Mouse (Mus musculus): ENCODE data around the gene Leo1. TPM values are rescaled to one million over a fixed set of nuclear protein-coding genes. Genes with fewer than 3 reads are reported as not detected.
"Not testable (repeated sequence)": the region's sequence is repeated elsewhere in the genome, so short reads cannot be mapped to it uniquely, and the experiment has no call there.

Leo1 gene
- polyA plus RNA-seq, 1 experiment from 2014 or later = 49.4 TPM

DNA sequence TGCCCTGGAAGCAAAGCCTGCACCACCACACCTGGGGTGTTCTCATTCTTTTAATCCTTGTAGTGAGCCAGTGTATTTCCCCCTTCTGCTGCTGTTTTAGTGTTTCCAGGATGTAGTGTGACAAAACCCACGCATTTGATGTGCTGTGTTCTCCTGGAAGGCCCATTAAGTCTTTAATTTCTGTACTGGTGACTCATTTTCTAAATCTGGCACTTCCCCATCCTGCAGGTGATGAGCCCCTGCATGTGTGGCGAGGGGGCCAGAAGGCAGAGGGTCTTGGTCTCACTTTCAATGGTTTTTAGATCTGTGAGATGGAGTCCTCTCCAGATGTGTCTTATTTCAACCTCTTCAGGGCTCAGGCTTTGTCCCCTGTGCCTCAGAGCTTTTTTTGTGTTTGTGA, 12.7 kb downstream of the Leo1 start:
- no peak overlapping the region for H3K27ac ChIP-seq (replicated peaks)
- H3K4me3 ChIP-seq = no peak overlapping the region
- 92% methylated on average over 2 of the region's 2 CpGs for WGBS
- H3K4me1 ChIP-seq = no peaks in the 10 kb centered on the region
- H3K9me3 ChIP-seq (replicated peaks) = no peaks in the 10 kb centered on the region; the same call in 1 of the 2 replicates
- H3K27me3 ChIP-seq (ENCODE audit: low read depth, poor library complexity, severe bottlenecking) = no peaks in the 10 kb centered on the region
- DNase-seq (ENCODE audit: low spot score) = no peak
- peaks cover 96% of the 10 kb centered on the region for H3K36me3 ChIP-seq

DNA sequence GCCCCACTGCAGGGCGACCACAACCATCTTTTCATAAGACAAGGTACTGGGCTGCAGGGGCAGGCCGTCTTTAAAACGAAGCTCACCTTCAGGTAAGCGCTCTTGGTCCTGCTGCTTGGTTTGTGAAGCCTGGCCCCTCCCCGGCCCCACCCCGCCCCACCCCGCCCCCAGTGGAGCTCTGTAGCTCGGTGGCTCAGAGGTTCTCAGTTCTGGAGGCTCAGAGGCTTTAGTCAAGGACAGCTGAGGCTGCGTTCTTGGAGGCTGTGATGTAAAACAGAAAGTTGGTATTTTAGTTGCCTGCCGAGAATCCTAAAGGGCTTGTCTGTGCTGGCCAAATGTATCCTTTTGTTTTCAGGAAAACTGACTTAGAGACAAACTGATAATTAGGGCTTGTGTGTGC, 14.4 kb downstream of the Leo1 start:
- Histone ChIP-seq H3K27ac (replicated peaks) (no peak overlapping the region), H3K4me3 (no peak overlapping the region), H3K9me3 (replicated peaks) (no peaks in the 10 kb centered on the region; the same call in 1 of the 2 replicates), H3K27me3 (ENCODE audit: low read depth, poor library complexity, severe bottlenecking) (no peaks in the 10 kb centered on the region), H3K36me3 (peaks cover 98% of the 10 kb centered on the region), H3K4me1 (no peaks in the 10 kb centered on the region)
- DNase-seq (ENCODE audit: low spot score) = no peak
- WGBS = 83% methylated on average over 10 of the region's 10 CpGs

GRCm38 (mm10) chr9:75463050-75463660, 21.8 kb downstream of the Leo1 start:
- no peak for DNase-seq (ENCODE audit: low spot score)
- Histone ChIP-seq H3K4me1 (no peaks in the 10 kb centered on the region), H3K27me3 (ENCODE audit: low read depth, poor library complexity, severe bottlenecking) (no peaks in the 10 kb centered on the region), H3K9me3 (replicated peaks) (no peaks in the 10 kb centered on the region; the same call in 1 of the 2 replicates), H3K27ac (replicated peaks) (no peak overlapping the region), H3K4me3 (no peak overlapping the region), H3K36me3 (peaks cover 98% of the 10 kb centered on the region)
- WGBS = 84% methylated on average over 8 of the region's 8 CpGs

GRCm38 (mm10) chr9:75465856-75466255, 24.5 kb downstream of the Leo1 start:
- no peak for DNase-seq (ENCODE audit: low spot score)
- no peaks in the 10 kb centered on the region for H3K27me3 ChIP-seq (ENCODE audit: low read depth, poor library complexity, severe bottlenecking)
- no peak overlapping the region for H3K27ac ChIP-seq (replicated peaks)
- no peaks in the 10 kb centered on the region for H3K4me1 ChIP-seq
- no peaks in the 10 kb centered on the region; the same call in 1 of the 2 replicates for H3K9me3 ChIP-seq (replicated peaks)
- 96% methylated on average over 9 of the region's 9 CpGs for WGBS
- no peak overlapping the region for H3K4me3 ChIP-seq
- H3K36me3 ChIP-seq = peaks cover 86% of the 10 kb centered on the region

GRCm38 (mm10) chr9:75466641-75467040, 25.3 kb downstream of the Leo1 start:
- Histone ChIP-seq H3K9me3 (replicated peaks) (no peaks in the 10 kb centered on the region; the same call in 1 of the 2 replicates), H3K36me3 (peaks cover 86% of the 10 kb centered on the region), H3K4me1 (no peaks in the 10 kb centered on the region), H3K27me3 (ENCODE audit: low read depth, poor library complexity, severe bottlenecking) (no peaks in the 10 kb centered on the region), H3K27ac (replicated peaks) (no peak overlapping the region), H3K4me3 (no peak overlapping the region)
- WGBS = 93% methylated on average over 4 of the region's 4 CpGs
- no peak for DNase-seq (ENCODE audit: low spot score)

GRCm38 (mm10) chr9:75467581-75467980, 26.3 kb downstream of the Leo1 start:
- Histone ChIP-seq H3K36me3 (peaks cover 86% of the 10 kb centered on the region), H3K4me1 (no peaks in the 10 kb centered on the region), H3K27me3 (ENCODE audit: low read depth, poor library complexity, severe bottlenecking) (no peaks in the 10 kb centered on the region), H3K9me3 (replicated peaks) (no peaks in the 10 kb centered on the region; the same call in 1 of the 2 replicates), H3K27ac (replicated peaks) (no peak overlapping the region), H3K4me3 (no peak overlapping the region)
- WGBS = 95% methylated on average over 3 of the region's 3 CpGs
- no peak for DNase-seq (ENCODE audit: low spot score)

DNA sequence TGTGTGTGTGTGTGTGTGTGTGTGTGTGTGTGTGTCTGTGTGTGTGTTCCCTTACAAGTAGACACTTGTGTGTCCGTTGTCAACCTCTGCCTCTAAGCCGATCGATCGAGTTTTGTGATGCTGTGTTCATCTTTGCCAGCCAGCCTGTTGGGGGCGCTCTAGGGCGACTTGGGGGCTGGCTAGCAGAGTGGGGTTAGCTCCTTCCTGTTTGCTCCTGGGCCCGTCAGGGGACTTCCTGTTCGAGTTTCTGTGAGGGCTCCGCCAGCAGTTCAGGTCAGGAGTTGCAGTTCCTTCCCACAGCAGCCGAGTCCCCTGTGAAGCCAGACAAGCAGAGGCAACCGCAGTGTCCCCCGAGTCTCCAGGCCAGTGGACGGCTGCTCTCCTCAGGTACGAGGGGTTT, 27.0 kb downstream of the Leo1 start:
- no peak overlapping the region for H3K27ac ChIP-seq (replicated peaks)
- H3K27me3 ChIP-seq (ENCODE audit: low read depth, poor library complexity, severe bottlenecking) = no peaks in the 10 kb centered on the region
- WGBS = 80% methylated on average over 14 of the region's 14 CpGs
- no peak overlapping the region for H3K4me3 ChIP-seq
- no peaks in the 10 kb centered on the region; the same call in 1 of the 2 replicates for H3K9me3 ChIP-seq (replicated peaks)
- peak; percentile 19 for DNase-seq (ENCODE audit: low spot score)
- H3K36me3 ChIP-seq = peaks cover 86% of the 10 kb centered on the region
- H3K4me1 ChIP-seq = no peaks in the 10 kb centered on the region

- H3K9me3 ChIP-seq (replicated peaks) = no peaks in the 10 kb centered on the region
- H3K27me3 ChIP-seq (ENCODE audit: low read depth, poor library complexity, severe bottlenecking) = no peaks in the 10 kb centered on the region
- peaks cover 42% of the 10 kb centered on the region for H3K36me3 ChIP-seq
- 68% methylated on average over 3 of the region's 3 CpGs for WGBS
- H3K4me1 ChIP-seq = peaks cover 7% of the 10 kb centered on the region
- H3K27ac ChIP-seq (replicated peaks) = no peak overlapping the region
- no peak for DNase-seq (ENCODE audit: low spot score)
- no peak overlapping the region for H3K4me3 ChIP-seq
Observed at GRCm38 (mm10) chr9:75477212-75477611, 35.9 kb downstream of the Leo1 start.

- Histone ChIP-seq H3K27me3 (ENCODE audit: low read depth, poor library complexity, severe bottlenecking) (no peaks in the 10 kb centered on the region), H3K9me3 (replicated peaks) (no peaks in the 10 kb centered on the region), H3K27ac (replicated peaks) (peak overlapping the region; percentile 46), H3K4me1 (peaks cover 7% of the 10 kb centered on the region), H3K4me3 (no peak overlapping the region), H3K36me3 (peaks cover 30% of the 10 kb centered on the region)
- 62% methylated on average over 8 of the region's 8 CpGs for WGBS
- DNase-seq (ENCODE audit: low spot score) = no peak
Observed at GRCm38 (mm10) chr9:75479106-75479725, 37.9 kb downstream of the Leo1 start.

- no peak overlapping the region for H3K27ac ChIP-seq (replicated peaks)
- peaks cover 7% of the 10 kb centered on the region for H3K4me1 ChIP-seq
- no peak overlapping the region for H3K4me3 ChIP-seq
- no peak for DNase-seq (ENCODE audit: low spot score)
- H3K36me3 ChIP-seq = peaks cover 24% of the 10 kb centered on the region
- no peaks in the 10 kb centered on the region for H3K9me3 ChIP-seq (replicated peaks)
- no peaks in the 10 kb centered on the region for H3K27me3 ChIP-seq (ENCODE audit: low read depth, poor library complexity, severe bottlenecking)
- WGBS = 93% methylated on average over 5 of the region's 5 CpGs
Observed at GRCm38 (mm10) chr9:75480536-75481075, 39.3 kb downstream of the Leo1 start.

GRCm38 (mm10) chr9:75485231-75485630, 43.9 kb downstream of the Leo1 start:
- Histone ChIP-seq H3K27me3 (ENCODE audit: low read depth, poor library complexity, severe bottlenecking) (no peaks in the 10 kb centered on the region), H3K9me3 (replicated peaks) (peaks cover 6% of the 10 kb centered on the region; the same call in 1 of the 2 replicates), H3K4me3 (no peak overlapping the region), H3K4me1 (no peaks in the 10 kb centered on the region), H3K36me3 (peaks cover 19% of the 10 kb centered on the region), H3K27ac (replicated peaks) (no peak overlapping the region)
- 88% methylated on average over 6 of the region's 6 CpGs for WGBS
- no peak for DNase-seq (ENCODE audit: low spot score)

GRCm38 (mm10) chr9:75488255-75488654, 46.9 kb downstream of the Leo1 start:
- DNase-seq (ENCODE audit: low spot score); H3K9me3 ChIP-seq (replicated peaks); H3K36me3 ChIP-seq; H3K27me3 ChIP-seq (ENCODE audit: low read depth, poor library complexity, severe bottlenecking); H3K4me1 ChIP-seq; H3K27ac ChIP-seq (replicated peaks); H3K4me3 ChIP-seq: not testable (repeated sequence)
- 95% methylated on average over 7 of the region's 7 CpGs for WGBS

- WGBS = 81% methylated on average over 9 of the region's 9 CpGs
- H3K27ac ChIP-seq (replicated peaks) = no peak overlapping the region
Observed at GRCm38 (mm10) chr9:75494407-75495005, 53.2 kb downstream of the Leo1 start.

More at GRCm38 (mm10) chr9:75494407-75495005, 53.2 kb downstream of the Leo1 start:
- no peaks in the 10 kb centered on the region for H3K4me1 ChIP-seq
- H3K4me3 ChIP-seq = no peak overlapping the region
- no peaks in the 10 kb centered on the region for H3K27me3 ChIP-seq (ENCODE audit: low read depth, poor library complexity, severe bottlenecking)
- no peak for DNase-seq (ENCODE audit: low spot score)
- H3K9me3 ChIP-seq (replicated peaks) = no peaks in the 10 kb centered on the region
- H3K36me3 ChIP-seq = peaks cover 21% of the 10 kb centered on the region

Measured in midbrain, embryonic 10.5 days (tissue).